Mouse (Mus musculus) heart, embryonic 13.5 days (tissue): Measurements from ENCODE around the gene Stx5a. TPM values are rescaled to one million over a fixed set of nuclear protein-coding genes. Genes with fewer than 3 reads are reported as not detected.

Experiments used
- ATAC-seq: fragments of 200-750 bp; cut with Nextera tagmentation; 2 replicates; pipeline ENCODE4 v1.8.0; 2017; ENCODE audit warnings: moderate TSS enrichment; ENCODE audit not compliant: insufficient number of reproducible peaks, low FRiP score, low TSS enrichment; ENCODE audit errors: extremely low read depth
- H3K27ac ChIP-seq: fragments of 300-500 bp; sonication (generic); replicated peaks from 2 replicates; pipeline ENCODE4 v1.5.1; 2015; ENCODE audit warnings: moderate library complexity, mild to moderate bottlenecking, inconsistent platforms
- H3K27me3 ChIP-seq: fragments of 300-500 bp; sonication (generic); replicated peaks from 2 replicates; pipeline ENCODE4 v1.6.1; 2015; ENCODE audit warnings: mild to moderate bottlenecking, inconsistent platforms
- H3K36me3 ChIP-seq: fragments of 300-500 bp; sonication (generic); 2 replicates; pipeline ENCODE4 v1.6.1; 2015; ENCODE audit warnings: mild to moderate bottlenecking, inconsistent platforms
- H3K4me1 ChIP-seq: fragments of 300-500 bp; sonication (generic); 2 replicates; pipeline ENCODE4 v1.6.1; 2015; ENCODE audit warnings: inconsistent platforms
- H3K4me2 ChIP-seq: fragments of 300-500 bp; sonication (generic); 2 replicates; pipeline ENCODE4 v1.6.1; 2015; ENCODE audit warnings: inconsistent platforms, mild to moderate bottlenecking, moderate library complexity
- H3K4me3 ChIP-seq: fragments of 300-500 bp; sonication (generic); 2 replicates; pipeline ENCODE4 v1.5.1; 2015; ENCODE audit warnings: moderate library complexity, mild to moderate bottlenecking, inconsistent platforms
- H3K9ac ChIP-seq: fragments of 300-500 bp; sonication (generic); 2 replicates; pipeline ENCODE4 v1.6.1; 2015; ENCODE audit warnings: inconsistent platforms, mild to moderate bottlenecking, moderate library complexity
- H3K9me3 ChIP-seq: fragments of 300-500 bp; sonication (generic); 2 replicates; pipeline ENCODE4 v1.6.1; 2016; ENCODE audit warnings: inconsistent platforms
- WGBS: fragments of 180-500 bp; shearing (Covaris S2); methylation state at CpG from one replicate; pipeline ENCODE4 v1.1.7; 2015; ENCODE audit warnings: mixed read lengths; 5-methylcytosine and 5-hydroxymethylcytosine counted together
- microRNA-seq: library from miRNA; unstranded; fragments of <30 nt; microRNA quantifications from one replicate; pipeline ENCODE4, GENCODE M21; 2016
- polyA plus RNA-seq: library from polyadenylated mRNA; unstranded; fragments of >200 nt; fragmentation: Nextera tagmentation; extraction: Ambion mirVana; gene quantifications from 2 replicates; pipeline ENCODE4 v1.2.1, GENCODE M21; 2015

The Stx5a gene
- polyA plus RNA-seq, 1 experiment from 2014 or later = 81.1 TPM

DNA sequence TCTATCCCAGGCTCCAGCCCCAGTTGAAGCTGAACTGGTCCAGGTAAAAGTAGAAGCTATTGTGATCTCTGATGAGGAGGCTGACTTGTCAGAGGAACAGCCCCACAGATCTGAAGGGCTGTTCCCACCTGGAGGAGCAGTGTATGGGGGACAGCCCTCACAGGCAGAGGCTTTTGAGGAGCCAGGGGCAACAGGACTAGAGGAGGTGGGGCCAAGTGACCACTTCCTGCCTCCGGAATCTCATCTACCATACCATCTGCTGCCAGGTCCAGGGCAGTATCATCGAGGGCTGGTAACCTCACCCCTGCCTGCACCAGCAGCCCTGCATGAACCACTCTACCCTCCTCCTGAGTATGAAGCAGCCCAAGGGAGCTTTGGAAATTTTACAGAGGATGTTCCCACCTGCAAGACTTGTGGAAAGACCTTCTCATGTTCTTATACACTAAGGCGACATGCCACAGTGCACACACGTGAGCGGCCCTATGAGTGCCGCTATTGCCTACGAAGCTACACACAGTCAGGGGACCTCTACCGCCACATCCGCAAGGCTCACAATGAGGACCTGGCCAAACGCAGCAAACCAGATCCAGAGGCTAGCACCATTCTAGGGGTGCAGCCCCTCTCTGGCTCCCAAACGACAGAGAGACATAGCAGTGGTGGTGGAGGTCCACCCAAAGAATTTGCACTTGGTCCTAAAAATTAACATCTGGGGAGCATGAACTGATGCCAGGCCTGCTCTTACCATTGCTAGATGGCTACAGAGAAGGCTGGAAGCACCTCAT is 62.9 kb downstream of the Stx5a start:
- Histone ChIP-seq H3K4me2 (no peak overlapping the region), H3K27me3 (no peaks in the 10 kb centered on the region), H3K4me3 (no peak overlapping the region), H3K9ac (no peak overlapping the region), H3K27ac (no peak overlapping the region), H3K4me1 (peaks cover 13% of the 10 kb centered on the region), H3K36me3 (peaks cover 49% of the 10 kb centered on the region), H3K9me3 (no peaks in the 10 kb centered on the region)
- no peak for ATAC-seq
- WGBS = 83% methylated on average over 11 of the region's 11 CpGs

Small RNA genes within 50 kb of the gene (microRNA-seq; reads per million reads assigned to microRNA genes)
- gene Mir6992 = not detected

Other genes with a start within 250 kb of the Stx5a start
- gene Slc22a8, start 150.2 kb upstream of the Stx5a start, polyA plus RNA-seq = 0.04 and 0.06 TPM in 2 replicates
- not detected in 2 replicates for gene Slc22a6, start 123.4 kb upstream of the Stx5a start, polyA plus RNA-seq
- gene Chrm1, start 77.6 kb upstream of the Stx5a start, polyA plus RNA-seq = 0.04 TPM in 1 of 2 replicates, not detected in the other
- 72.8 and 74.8 TPM in 2 replicates for gene Slc3a2, start 18.0 kb upstream of the Stx5a start, polyA plus RNA-seq
- 54.1 and 60.0 TPM in 2 replicates for gene Wdr74, start 5.6 kb upstream of the Stx5a start, polyA plus RNA-seq
- 1.3 and 1.4 TPM in 2 replicates for gene 1700092M07Rik, start 695 bp upstream of the Stx5a start, polyA plus RNA-seq
- gene Nxf1, start 15.7 kb downstream of the Stx5a start, polyA plus RNA-seq = 123 and 124 TPM in 2 replicates
- 154 and 167 TPM in 2 replicates for gene Tmem223, start 29.6 kb downstream of the Stx5a start, polyA plus RNA-seq
- 54.5 and 60.7 TPM in 2 replicates for gene Tmem179b, start 33.1 kb downstream of the Stx5a start, polyA plus RNA-seq
- 18.2 and 19.6 TPM in 2 replicates for gene Taf6l, start 45.0 kb downstream of the Stx5a start, polyA plus RNA-seq
- gene Polr2g, start 57.2 kb downstream of the Stx5a start, polyA plus RNA-seq = 129 and 143 TPM in 2 replicates
- 3.7 and 3.9 TPM in 2 replicates for gene Zbtb3, start 61.1 kb downstream of the Stx5a start, polyA plus RNA-seq
- gene Ttc9c, start 77.9 kb downstream of the Stx5a start, polyA plus RNA-seq = 32.9 and 38.9 TPM in 2 replicates
- 2.9 TPM in 2 replicates for gene Hnrnpul2, start 78.6 kb downstream of the Stx5a start, polyA plus RNA-seq
- gene AC129217.1, start 88.4 kb downstream of the Stx5a start, polyA plus RNA-seq = not detected in 2 replicates
- 44.6 and 45.3 TPM in 2 replicates for gene Bscl2, start 96.1 kb downstream of the Stx5a start, polyA plus RNA-seq
- gene Gng3, start 97.8 kb downstream of the Stx5a start, polyA plus RNA-seq = 2.2 TPM in 2 replicates
- gene Lrrn4cl, start 109.4 kb downstream of the Stx5a start, polyA plus RNA-seq = 0.79 and 0.88 TPM in 2 replicates
- 112 and 139 TPM in 2 replicates for gene Ubxn1, start 130.1 kb downstream of the Stx5a start, polyA plus RNA-seq
- gene Uqcc3, start 139.5 kb downstream of the Stx5a start, polyA plus RNA-seq = 56.6 and 62.6 TPM in 2 replicates
- 48.2 and 49.5 TPM in 2 replicates for gene Lbhd1, start 142.3 kb downstream of the Stx5a start, polyA plus RNA-seq
- gene Gm49403, start 142.5 kb downstream of the Stx5a start, polyA plus RNA-seq = not detected in 2 replicates
- 61.9 and 71.3 TPM in 2 replicates for gene 1810009A15Rik, start 147.4 kb downstream of the Stx5a start, polyA plus RNA-seq
- gene Gm49416, start 147.5 kb downstream of the Stx5a start, polyA plus RNA-seq = not detected in 2 replicates
- 23.9 and 25.5 TPM in 2 replicates for gene Ints5, start 151.6 kb downstream of the Stx5a start, polyA plus RNA-seq
- 63.5 and 63.8 TPM in 2 replicates for gene Ganab, start 156.7 kb downstream of the Stx5a start, polyA plus RNA-seq
- gene B3gat3, start 179.0 kb downstream of the Stx5a start, polyA plus RNA-seq = 40.6 and 41.4 TPM in 2 replicates
- gene Rom1, start 187.9 kb downstream of the Stx5a start, polyA plus RNA-seq = 2.4 and 2.7 TPM in 2 replicates
- 14.4 and 14.9 TPM in 2 replicates for gene Eml3, start 188.1 kb downstream of the Stx5a start, polyA plus RNA-seq
- gene Mta2, start 200.5 kb downstream of the Stx5a start, polyA plus RNA-seq = 83.6 and 88.0 TPM in 2 replicates
- 16.3 and 17.1 TPM in 2 replicates for gene Tut1, start 212.4 kb downstream of the Stx5a start, polyA plus RNA-seq
- gene Eef1g, start 225.6 kb downstream of the Stx5a start, polyA plus RNA-seq = 251 and 281 TPM in 2 replicates
- 22.8 TPM in 2 replicates for gene Ahnak, start 247.9 kb downstream of the Stx5a start, polyA plus RNA-seq